Mouse (Mus musculus) layer of hippocampus, adult 9-11 months (tissue): Measurements from ENCODE around the gene Commd1.

ENCODE experiments used
- DNase-seq: peaks from one replicate; pipeline ENCODE4 v3.0.0; 2022

Commd1 gene

DNA sequence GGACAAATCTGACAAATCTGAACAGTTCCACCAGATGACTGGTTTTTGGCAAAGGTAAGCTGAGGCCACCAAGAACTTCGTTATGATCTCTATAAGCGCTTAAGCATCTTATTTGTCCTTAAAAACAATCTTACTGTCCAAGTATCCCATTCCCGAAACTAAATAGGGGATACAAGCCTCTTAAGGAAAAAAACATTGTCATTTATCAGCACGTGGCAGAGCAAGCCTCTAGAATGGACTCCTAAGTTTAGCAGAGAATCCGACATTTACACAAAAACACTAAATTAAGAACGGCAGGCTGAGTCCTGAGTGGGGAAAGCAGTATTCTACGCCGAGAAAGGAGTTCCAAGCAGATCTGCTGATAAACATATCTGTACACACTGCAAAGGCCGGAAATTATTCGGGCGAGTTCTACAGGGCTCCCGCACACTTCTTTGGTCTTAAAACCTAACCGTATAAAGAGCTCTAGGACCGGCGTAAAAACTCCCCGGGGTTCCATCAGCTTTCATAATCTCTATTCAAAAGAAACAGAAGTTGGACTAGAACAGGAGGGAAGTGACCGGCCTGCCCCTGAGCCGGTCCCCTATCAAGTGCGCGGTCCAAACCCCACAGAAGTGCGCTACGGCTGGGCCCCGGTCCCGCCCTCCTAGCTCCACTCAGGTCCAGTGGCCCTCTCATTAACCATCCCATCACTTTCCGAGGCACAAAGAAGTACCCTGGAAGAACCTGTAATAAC, 124.3 kb downstream of the Commd1 start:
- DNase-seq: no peak

DNA sequence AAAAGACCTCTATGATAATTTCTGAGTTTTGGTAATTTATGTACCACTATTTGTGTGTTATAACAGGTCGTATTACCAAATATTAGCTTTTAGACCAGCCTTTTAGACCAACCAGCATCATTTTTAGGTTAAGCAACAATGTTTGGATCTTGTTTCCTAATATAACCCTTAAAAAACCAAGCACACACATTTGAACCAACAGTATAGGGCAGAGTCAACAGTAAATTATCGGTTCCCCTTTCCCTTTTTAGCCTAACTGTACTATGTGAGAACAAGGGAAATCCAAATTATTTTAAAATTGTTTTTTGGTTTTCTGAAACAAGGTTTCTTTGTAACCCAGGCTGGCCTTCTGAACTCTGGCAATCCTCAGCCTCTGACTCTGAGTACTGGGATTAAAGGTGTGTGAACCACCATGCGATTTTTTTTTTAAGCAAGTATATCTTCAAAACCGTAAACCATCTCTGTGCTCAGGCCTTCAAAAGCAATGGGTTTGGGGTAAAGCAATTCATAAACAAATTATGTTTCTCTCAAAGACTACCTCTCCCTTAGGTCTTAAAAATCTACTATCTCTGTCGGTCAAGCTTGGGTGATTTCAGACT, 125.0 kb downstream of the Commd1 start:
- DNase-seq: no peak

DNA sequence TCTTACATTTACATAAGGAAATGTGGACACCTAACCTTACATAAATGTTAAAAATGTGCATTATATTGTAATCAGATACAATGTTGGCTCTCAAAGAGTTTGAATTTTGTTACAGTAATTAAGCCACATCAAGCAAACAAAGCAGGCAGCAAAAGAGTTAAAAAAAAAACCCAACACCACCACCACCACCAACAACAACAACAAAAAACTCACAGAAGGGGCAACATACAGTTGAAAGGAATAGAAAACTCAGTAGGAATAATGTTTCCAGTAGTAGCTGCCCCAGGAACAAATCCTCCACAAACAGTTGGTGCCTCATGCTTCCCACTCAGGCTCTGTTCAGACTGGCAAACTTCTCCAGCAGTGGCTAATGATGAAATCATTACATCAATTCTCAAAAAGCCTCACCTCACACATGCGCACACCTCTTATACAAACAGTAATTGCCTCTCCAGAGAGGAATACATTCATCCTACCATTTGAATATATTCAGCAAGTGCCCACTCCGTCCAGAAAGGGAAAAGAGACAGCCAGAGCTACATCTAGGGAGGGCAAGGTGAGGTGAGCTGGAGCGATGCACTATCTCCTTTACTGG, 125.7 kb downstream of the Commd1 start:
- DNase-seq: peak; percentile 50

DNA sequence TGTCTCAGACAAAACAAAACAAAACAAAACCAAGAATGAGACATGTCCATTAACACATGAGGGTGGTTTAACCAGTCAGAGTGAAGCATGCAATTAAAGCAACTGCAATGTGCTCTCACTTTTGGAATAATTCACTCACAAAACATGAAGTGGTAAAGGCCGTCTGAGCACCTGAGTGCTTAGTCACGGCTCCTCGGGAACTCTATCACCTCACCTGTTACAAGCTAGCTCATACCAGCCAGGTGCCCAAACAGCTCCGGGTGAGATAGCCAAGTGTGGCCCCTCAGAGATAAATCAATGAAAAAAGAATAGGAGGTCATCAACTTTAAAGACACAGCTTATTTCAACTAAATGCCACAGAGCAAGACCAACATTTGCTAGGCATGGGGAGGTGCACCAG, 127.6 kb downstream of the Commd1 start:
- no peak for DNase-seq

DNA sequence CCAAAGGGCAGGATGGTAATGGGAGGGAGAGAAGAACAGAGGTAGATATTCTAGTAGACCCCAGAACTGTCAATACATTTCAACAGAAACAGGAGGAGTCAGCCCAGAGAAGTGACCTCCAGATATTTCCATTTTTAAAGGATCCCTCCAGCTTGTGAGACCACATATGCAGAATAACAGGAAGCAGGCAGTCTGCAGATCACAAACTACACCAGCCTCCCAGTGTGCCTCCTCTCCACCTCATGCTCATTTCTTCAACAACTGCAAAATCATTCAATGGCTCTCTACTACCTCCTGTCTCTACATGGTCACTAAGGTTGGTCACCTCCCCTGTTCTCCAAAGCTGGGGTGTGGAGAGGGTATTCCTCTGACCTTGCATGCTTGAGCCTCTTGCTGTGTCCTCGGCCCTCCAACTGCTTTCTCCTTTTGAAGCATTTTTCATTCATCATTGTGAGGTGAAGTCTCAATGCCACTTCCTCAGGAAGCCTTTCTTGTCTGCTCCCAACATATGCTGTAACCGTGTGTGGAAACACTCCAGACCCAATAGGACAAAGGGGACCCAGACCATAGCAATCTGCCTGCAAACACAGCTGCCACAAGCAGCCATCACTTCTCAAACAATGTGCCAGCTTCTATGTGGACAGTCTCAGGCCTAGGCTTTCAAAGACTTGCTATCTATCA, 128.6 kb downstream of the Commd1 start:
- no peak for DNase-seq

DNA sequence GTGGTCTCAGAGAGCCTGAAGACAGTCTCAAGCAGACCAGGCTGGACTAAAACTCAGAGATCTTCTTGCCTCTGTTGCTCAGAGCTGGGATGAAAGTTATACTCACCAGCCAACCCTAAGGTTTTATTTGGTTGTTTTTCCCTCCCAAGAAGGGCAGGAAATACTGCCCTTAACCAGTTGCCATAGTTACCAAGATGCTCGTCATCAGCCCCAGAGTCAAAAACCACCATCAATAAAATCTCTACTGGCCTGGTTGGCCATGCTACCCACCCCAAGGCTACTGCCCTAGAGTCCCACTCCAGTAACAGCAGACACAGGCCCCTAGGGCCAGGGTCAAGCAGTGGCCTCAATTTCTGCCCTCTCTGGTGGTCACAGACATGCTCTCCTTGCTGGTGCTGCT, 129.7 kb downstream of the Commd1 start:
- no peak for DNase-seq

DNA sequence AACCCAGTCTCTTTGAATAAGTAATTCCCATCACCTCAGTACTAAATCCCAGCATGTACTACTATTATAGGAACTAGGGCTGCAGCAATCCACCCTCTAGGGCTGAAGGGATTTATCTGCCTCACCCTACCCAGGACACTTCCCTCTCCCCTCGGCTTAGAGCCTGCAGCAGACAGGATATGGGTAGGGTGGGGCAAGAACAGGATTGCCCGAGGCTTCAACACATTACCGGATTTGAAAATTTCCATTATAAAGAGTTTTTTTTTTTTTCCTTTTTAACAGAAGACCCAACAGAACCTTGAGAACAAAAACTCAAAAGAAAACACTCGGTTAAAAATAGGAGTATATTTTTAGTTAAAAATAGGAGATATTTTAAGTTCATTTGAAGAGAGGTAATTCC, 130.8 kb downstream of the Commd1 start:
- DNase-seq: no peak

DNA sequence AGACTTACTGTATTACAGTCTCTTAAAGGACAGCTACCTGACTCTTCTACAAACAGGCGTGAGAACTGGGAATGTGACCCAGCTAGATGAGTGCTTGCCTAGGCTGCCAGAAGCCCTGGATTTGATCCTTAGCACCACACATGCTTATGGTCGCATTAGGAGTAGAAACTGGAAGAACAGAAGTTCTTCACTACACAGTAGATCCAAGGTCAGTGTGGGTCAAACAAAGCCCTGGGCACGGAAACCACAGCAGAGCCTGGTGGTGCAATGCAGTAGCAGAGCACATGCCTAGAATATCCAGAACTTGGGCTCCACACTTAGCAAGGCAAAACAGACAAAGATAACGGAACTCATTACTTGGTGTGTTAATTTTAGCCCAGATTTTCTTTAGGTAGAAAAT, 132.1 kb downstream of the Commd1 start:
- DNase-seq: no peak

DNA sequence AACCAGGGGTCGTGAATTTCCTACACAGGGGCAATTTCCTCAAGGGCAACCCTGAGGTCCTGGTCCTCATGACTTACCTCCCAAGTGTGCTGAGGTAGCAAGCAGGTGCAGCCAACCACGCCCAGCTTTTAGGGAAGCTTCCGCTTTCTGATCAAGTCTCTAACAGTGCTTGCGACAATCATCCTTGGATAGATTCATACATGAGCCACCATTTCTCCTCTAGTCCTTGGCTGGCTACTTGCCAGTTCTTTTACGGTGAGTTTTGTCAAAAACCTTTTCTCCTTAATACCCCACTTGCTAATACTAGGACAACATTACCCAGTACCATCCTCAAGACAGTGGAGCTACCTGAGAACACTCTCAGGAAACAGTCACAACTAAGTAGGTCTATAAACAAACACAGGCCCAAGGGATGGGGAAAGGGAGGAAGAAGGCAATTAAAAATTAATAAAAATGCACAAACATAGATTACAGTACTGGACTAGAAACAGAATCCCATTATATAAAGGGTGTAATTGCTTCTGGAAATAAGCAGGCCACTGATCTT, 133.5 kb downstream of the Commd1 start:
- DNase-seq: no peak

DNA sequence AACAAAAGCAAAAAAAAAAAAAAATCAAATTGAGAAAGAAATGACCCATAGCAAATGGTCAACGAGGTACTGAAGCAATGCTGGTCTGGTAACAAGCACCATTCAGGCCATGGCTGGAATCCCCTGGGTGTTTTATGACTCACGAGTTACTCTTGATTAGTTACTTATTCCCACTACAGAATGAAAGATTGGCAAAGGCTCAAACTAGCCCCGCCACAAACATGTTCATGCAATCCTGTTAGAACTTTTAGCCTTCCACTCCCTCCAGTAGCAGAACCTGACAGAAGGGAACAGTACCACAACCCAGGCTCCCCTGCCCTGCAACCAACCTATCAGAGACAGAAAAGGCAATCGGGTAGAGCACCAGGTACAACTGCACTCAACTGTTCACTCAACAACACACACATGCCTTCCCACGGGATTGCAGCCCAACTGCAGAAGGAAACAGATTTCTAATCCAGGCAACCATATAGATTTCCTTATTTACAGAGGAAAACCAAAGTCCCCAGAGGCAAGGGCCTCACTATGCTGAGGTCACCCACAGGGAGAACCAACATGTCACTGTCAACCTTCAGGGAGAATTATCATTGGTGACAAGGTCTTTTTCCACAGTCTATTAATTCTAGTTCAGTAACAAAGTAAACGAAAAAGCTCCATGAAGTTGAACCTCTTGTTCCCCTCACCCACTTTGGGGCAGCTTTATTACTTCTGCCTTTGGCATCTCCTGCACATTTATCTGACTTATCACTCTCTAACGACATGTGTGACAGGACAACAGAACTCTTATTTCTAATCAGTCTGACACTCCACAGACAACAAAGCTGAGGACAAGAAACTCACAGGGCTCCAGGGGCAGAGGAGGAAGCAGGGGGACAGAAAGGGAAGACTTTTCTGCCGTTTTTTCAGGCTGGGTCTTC, 134.2 kb downstream of the Commd1 start:
- DNase-seq: no peak

DNA sequence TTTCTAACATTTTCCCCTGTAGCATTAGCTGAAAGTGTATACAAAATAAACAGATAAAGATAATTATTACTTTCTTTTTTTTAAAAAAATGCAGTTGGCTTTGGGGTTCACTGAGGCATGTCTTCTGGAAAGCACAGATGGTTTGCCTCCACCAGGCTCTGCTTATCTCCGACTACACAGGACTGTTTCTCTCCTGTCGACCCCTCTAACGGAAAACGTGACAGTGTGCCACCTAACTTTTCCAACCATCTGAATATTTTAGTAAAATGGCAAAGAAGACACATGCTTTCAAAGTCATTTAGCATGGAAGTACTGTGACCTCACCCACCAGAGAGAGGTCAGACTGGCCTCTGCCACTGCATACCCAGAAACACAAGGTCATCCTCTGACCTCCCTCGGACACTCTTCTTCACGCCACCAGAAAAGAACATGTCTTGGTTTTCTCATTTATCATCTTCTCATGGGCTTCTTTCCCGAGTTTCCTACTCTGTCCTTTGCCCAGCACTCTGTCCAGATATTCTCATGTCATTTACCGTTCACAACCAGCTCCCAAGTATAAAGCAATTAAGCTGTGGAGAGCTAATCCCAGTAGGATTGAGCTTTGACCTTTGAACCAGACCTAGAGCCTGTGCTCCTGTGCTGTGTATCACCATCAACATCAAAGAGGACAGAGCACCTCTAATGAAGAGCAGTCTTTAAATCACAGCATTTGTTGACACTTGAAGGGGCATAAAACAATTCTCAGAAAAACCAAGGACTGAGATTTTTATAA, 135.0 kb downstream of the Commd1 start:
- no peak for DNase-seq
